Mouse (Mus musculus): ENCODE measurements around the gene Pom121l2.
A peak's percentile ranks its signal among the peaks of the same experiment; 100 is the strongest.

Pom121l2 gene

GRCm38 (mm10) chr13:21994896-21995295 lies 13.9 kb downstream of the Pom121l2 start:
- DNase-seq, result no peak

GRCm38 (mm10) chr13:21995331-21995914 lies 14.4 kb downstream of the Pom121l2 start:
- peak; percentile 28 to 36 for DNase-seq

- DNase-seq, result peak; percentile 28 to 50
Measured at GRCm38 (mm10) chr13:21996101-21996839, 15.3 kb downstream of the Pom121l2 start.

- DNase-seq, result peak; percentile 13 to 33
Measured at GRCm38 (mm10) chr13:21996840-21997185, 15.8 kb downstream of the Pom121l2 start.

- peak in 1 of 2 experiments; percentile 27 for DNase-seq
Measured at GRCm38 (mm10) chr13:21997201-21997820, 16.3 kb downstream of the Pom121l2 start.

- no peak for DNase-seq
Measured at GRCm38 (mm10) chr13:21997821-21998220, 16.8 kb downstream of the Pom121l2 start.

GRCm38 (mm10) chr13:21998412-21998811 lies 17.4 kb downstream of the Pom121l2 start:
- DNase-seq, result no peak

- DNase-seq, result no peak
Measured at GRCm38 (mm10) chr13:21999147-21999546, 18.2 kb downstream of the Pom121l2 start.

GRCm38 (mm10) chr13:22001346-22001745 lies 20.4 kb downstream of the Pom121l2 start:
- DNase-seq, result no peak

- no peak for DNase-seq
Measured at GRCm38 (mm10) chr13:22001823-22002222, 20.8 kb downstream of the Pom121l2 start.

GRCm38 (mm10) chr13:22005605-22006333 lies 24.8 kb downstream of the Pom121l2 start:
- peak; percentile 32 to 33 for DNase-seq

GRCm38 (mm10) chr13:22006334-22007120 lies 25.5 kb downstream of the Pom121l2 start:
- DNase-seq, result peak in 1 of 2 experiments; percentile 26

- no peak for DNase-seq
Measured at GRCm38 (mm10) chr13:22007121-22007510, 26.1 kb downstream of the Pom121l2 start.

GRCm38 (mm10) chr13:22007872-22008271 lies 26.9 kb downstream of the Pom121l2 start:
- DNase-seq, result no peak

GRCm38 (mm10) chr13:22008707-22009106 lies 27.7 kb downstream of the Pom121l2 start:
- no peak for DNase-seq

- no peak for DNase-seq
Measured at GRCm38 (mm10) chr13:22009642-22010041, 28.6 kb downstream of the Pom121l2 start, which contains the start of gene Prss16. Gene Prss16 (minus strand): TSS chr13:22009742.

- DNase-seq, result no peak
Measured at GRCm38 (mm10) chr13:22013716-22014115, 32.7 kb downstream of the Pom121l2 start.

- peak; percentile 28 to 42 for DNase-seq
Measured at GRCm38 (mm10) chr13:22014411-22014845, 33.4 kb downstream of the Pom121l2 start.

GRCm38 (mm10) chr13:22015479-22016450 lies 34.8 kb downstream of the Pom121l2 start:
- DNase-seq, result peak; percentile 71 to 82

GRCm38 (mm10) chr13:22019934-22020835 lies 39.2 kb downstream of the Pom121l2 start:
- DNase-seq, result peak in 1 of 2 experiments; percentile 36
